Mouse (Mus musculus): ENCODE data around the gene Hapln2. TPM values are rescaled to one million over a fixed set of nuclear protein-coding genes. Genes with fewer than 3 reads are reported as not detected.
A peak's percentile ranks its signal among the peaks of the same experiment; 100 is the strongest.

Gene Hapln2
- 0.06 and 0.37 TPM in 2 replicates for polyA plus RNA-seq (2012; rRNA removed)

DNA sequence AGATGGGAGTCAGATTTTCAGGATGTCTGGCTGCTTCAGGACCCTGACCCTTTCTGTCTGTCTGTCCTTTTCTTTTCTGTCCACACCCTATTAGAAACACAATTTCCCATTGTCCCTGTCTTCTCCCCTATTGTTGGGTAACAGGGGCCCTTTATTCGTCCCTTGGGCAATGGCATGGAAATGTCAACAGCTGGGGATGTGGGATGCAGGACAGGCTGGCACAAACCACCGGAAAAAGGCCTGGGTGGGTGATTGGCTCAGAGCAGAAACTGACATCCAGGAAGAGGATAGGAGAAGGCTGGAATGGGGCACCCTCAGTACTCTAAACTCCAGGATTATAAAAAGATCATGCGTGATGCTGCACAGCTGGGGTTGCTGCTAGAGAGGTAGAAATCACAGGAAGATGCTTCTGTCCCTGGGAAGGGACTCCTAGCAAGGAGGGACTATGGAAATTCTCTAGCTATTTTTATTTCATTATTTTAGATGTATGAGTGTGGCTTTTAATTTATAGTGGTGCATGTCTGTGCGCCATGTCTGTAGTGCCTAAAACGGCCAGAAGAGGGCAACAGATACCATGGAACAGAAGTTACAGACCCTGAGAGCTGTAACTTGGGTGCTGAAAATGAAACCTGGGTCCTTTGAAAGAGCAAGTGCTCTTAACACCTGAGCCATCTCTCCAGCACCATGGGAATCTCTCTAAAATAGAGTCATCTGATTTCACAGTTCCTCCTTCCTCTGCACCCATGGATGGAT, at the start of gene Hapln2:
Hapln2 (minus strand) TSS at position 150 of the 753 bp plus-strand sequence.
- Histone ChIP-seq H3K4me1 (ENCODE audit: control insufficient read depth, insufficient read depth, low read length) (peaks cover 6% of the 10 kb centered on the region; the same call in 1 of the 2 replicates), H3K4me3 (replicated peaks; ENCODE audit: extremely low read depth, low read depth, low read length) (no peak within 1 kb of the TSS)
- WGBS, result 55% methylated on average over 5 of the region's 5 CpGs
- no peak for DNase-seq
- TF ChIP-seq CTCF (IDR thresholded peaks at IDR 0.05; ENCODE audit: insufficient read depth, low read length), result peak; percentile 15; the same call in 1 of the 2 replicates
- no peak for TF ChIP-seq POLR2A (IDR thresholded peaks at IDR 0.05; ENCODE audit: borderline replicate concordance, extremely low read depth, low read depth, low read length)

DNA sequence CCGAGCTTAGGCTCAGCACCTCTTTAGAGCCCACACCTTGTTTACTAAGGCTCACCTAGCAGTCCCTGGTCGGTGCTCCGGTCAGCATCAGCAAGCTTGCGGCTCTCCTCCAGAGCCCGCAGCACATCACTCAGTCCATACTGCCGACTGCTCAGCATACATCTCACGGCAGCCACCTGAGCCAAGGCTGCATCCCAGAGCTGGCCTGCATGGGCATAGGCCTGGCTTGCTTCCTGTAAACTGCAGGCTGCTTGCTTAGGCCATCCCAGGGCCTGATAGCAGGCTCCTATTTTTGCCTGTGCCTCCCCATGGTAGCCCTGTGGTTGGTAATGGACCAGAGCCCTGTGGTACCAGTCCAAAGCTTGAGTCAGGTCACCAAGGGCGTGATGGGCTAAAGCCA, 47.4 kb upstream of the Hapln2 start:
- no peak overlapping the region for H3K4me3 ChIP-seq (replicated peaks; ENCODE audit: extremely low read depth, low read depth, low read length)
- H3K4me1 ChIP-seq (ENCODE audit: control insufficient read depth, insufficient read depth, low read length), result no peaks in the 10 kb centered on the region
- DNase-seq, result no peak
- TF ChIP-seq CTCF (IDR thresholded peaks at IDR 0.05; ENCODE audit: insufficient read depth, low read length), result no peak
- no peak for TF ChIP-seq POLR2A (IDR thresholded peaks at IDR 0.05; ENCODE audit: borderline replicate concordance, extremely low read depth, low read depth, low read length)
- WGBS, result 82% methylated on average over 8 of the region's 8 CpGs

GRCm38 (mm10) chr3:88074351-88074750, 47.0 kb upstream of the Hapln2 start:
- no peak for DNase-seq
- Histone ChIP-seq H3K4me1 (ENCODE audit: control insufficient read depth, insufficient read depth, low read length) (no peaks in the 10 kb centered on the region), H3K4me3 (replicated peaks; ENCODE audit: extremely low read depth, low read depth, low read length) (no peak overlapping the region)
- TF ChIP-seq POLR2A (IDR thresholded peaks at IDR 0.05; ENCODE audit: borderline replicate concordance, extremely low read depth, low read depth, low read length) (no peak), CTCF (IDR thresholded peaks at IDR 0.05; ENCODE audit: insufficient read depth, low read length) (no peak)
- 69% methylated on average over 2 of the region's 2 CpGs for WGBS

DNA sequence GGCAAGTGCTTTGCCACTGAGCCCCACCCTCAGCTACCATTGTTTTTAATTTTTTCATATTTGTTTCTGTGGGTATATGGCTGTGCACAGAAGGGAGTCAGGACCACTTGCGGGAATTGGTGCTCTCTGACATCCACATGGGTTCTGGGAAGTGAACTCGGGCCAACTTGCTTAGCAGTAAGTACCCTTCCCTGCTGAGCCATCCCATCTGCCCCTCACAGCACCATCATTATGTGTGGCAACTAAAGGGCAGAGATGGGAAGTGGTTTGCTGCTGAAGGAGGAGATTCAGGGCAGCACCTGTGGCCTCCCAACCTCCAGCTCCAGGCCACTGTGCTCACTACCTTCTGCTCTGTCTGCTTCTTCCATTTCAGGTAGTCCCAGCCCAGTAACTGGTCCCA, 46.2 kb upstream of the Hapln2 start:
- 62% methylated on average over 2 of the region's 2 CpGs for WGBS
- no peak for DNase-seq
- Histone ChIP-seq H3K4me3 (replicated peaks; ENCODE audit: extremely low read depth, low read depth, low read length) (no peak overlapping the region), H3K4me1 (ENCODE audit: control insufficient read depth, insufficient read depth, low read length) (no peaks in the 10 kb centered on the region)
- TF ChIP-seq CTCF (IDR thresholded peaks at IDR 0.05; ENCODE audit: insufficient read depth, low read length), result no peak
- no peak for TF ChIP-seq POLR2A (IDR thresholded peaks at IDR 0.05; ENCODE audit: borderline replicate concordance, extremely low read depth, low read depth, low read length)

DNA sequence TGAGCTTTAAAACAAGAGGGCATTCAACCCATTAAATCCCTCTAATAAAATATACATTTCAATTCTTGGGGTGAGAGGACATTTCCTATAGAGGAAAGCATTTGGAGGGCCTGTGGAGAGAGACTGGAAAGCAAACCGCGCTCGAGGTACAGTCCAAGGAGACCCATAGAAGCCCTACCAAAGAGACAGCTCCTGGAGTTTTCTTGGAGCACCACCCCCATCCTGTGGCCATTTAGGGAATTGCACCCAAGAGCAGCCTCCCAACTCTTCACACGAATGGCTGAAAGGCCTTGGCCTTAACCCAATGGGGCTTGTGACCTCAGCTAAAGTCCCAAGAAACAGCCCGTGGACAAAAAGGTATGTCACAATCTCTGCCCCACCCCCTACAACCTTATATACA, 44.4 kb upstream of the Hapln2 start:
- DNase-seq, result peak; percentile 90
- Histone ChIP-seq H3K4me3 (replicated peaks; ENCODE audit: extremely low read depth, low read depth, low read length) (no peak overlapping the region), H3K4me1 (ENCODE audit: control insufficient read depth, insufficient read depth, low read length) (no peaks in the 10 kb centered on the region)
- 1% methylated on average over 5 of the region's 5 CpGs for WGBS
- TF ChIP-seq CTCF (IDR thresholded peaks at IDR 0.05; ENCODE audit: insufficient read depth, low read length), result peak; percentile 97
- no peak for TF ChIP-seq POLR2A (IDR thresholded peaks at IDR 0.05; ENCODE audit: borderline replicate concordance, extremely low read depth, low read depth, low read length)

- WGBS, result 20% methylated on average over 2 of the region's 2 CpGs
- peak; percentile 55 for DNase-seq
- TF ChIP-seq CTCF (IDR thresholded peaks at IDR 0.05; ENCODE audit: insufficient read depth, low read length) (no peak), POLR2A (IDR thresholded peaks at IDR 0.05; ENCODE audit: borderline replicate concordance, extremely low read depth, low read depth, low read length) (no peak)
- H3K4me1 ChIP-seq (ENCODE audit: control insufficient read depth, insufficient read depth, low read length), result no peaks in the 10 kb centered on the region
- H3K4me3 ChIP-seq (replicated peaks; ENCODE audit: extremely low read depth, low read depth, low read length), result no peak overlapping the region
Measured at GRCm38 (mm10) chr3:88068386-88068785, 41.0 kb upstream of the Hapln2 start.

- Histone ChIP-seq H3K4me3 (replicated peaks; ENCODE audit: extremely low read depth, low read depth, low read length) (peak within 1 kb of the TSS; percentile 90), H3K4me1 (ENCODE audit: control insufficient read depth, insufficient read depth, low read length) (peaks cover 8% of the 10 kb centered on the region)
- under 1% methylated on average over 60 of the region's 60 CpGs for WGBS
- no peak for TF ChIP-seq CTCF (IDR thresholded peaks at IDR 0.05; ENCODE audit: insufficient read depth, low read length)
- peak; percentile 89 for TF ChIP-seq POLR2A (IDR thresholded peaks at IDR 0.05; ENCODE audit: borderline replicate concordance, extremely low read depth, low read depth, low read length)
- DNase-seq, result peak; percentile 85
Measured at GRCm38 (mm10) chr3:88057902-88058696, 30.7 kb upstream of the Hapln2 start, which contains the start of gene Naxe. TSS of gene Naxe (minus strand) at chr3:88058495.

DNA sequence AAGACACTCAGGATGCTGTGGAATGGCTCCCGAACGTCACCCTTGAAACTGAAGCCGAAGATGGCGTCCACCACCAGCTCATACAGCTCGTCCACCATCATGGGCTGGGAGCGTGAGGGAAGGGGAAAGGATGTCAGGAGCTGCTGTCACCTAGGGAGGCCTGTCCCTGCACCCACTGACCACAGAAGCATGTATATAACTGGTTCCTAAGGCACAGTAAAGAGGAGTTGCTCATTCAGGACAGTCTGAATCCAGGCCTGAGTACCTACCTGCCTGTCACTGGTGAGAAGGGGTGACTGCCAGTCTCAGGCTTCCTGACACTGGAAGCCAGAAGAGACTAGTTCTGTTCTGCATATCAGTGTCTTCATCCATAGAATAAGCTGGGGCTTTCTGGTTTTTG, 29.6 kb upstream of the Hapln2 start:
- DNase-seq, result no peak

DNA sequence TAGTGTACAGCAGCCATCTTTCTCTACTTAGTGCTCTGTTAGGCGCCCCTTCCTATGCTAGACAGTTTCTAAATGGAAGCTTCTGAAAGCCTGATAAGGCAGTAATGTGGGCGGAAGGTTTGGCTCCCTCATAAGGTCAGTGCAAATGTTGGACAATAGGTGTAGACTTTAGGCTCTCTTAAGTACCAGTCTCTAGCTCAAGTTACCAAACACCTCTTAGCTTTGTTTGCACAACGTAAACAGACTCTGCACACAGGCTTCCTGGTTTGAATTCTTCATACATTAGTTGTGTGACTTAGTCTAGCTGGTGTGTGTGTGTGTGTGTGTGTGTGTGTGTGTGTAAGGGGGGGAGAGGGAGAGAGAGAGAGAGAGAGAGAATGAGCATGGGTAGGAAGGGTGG, 22.1 kb upstream of the Hapln2 start:
- TF ChIP-seq CTCF (IDR thresholded peaks at IDR 0.05; ENCODE audit: insufficient read depth, low read length) (no peak), POLR2A (IDR thresholded peaks at IDR 0.05; ENCODE audit: borderline replicate concordance, extremely low read depth, low read depth, low read length) (no peak)
- 34% methylated on average over 3 of the region's 3 CpGs for WGBS
- DNase-seq, result no peak
- peaks cover 3% of the 10 kb centered on the region for H3K4me1 ChIP-seq (ENCODE audit: control insufficient read depth, insufficient read depth, low read length)
- no peak overlapping the region for H3K4me3 ChIP-seq (replicated peaks; ENCODE audit: extremely low read depth, low read depth, low read length)

More for the DNA sequence above, 29.6 kb upstream of the Hapln2 start:
- Histone ChIP-seq H3K4me3 (replicated peaks; ENCODE audit: extremely low read depth, low read depth, low read length) (no peak overlapping the region), H3K4me1 (ENCODE audit: control insufficient read depth, insufficient read depth, low read length) (peaks cover 8% of the 10 kb centered on the region)
- TF ChIP-seq CTCF (IDR thresholded peaks at IDR 0.05; ENCODE audit: insufficient read depth, low read length), result no peak
- no peak for TF ChIP-seq POLR2A (IDR thresholded peaks at IDR 0.05; ENCODE audit: borderline replicate concordance, extremely low read depth, low read depth, low read length)
- 85% methylated on average over 6 of the region's 6 CpGs for WGBS
